Mouse (Mus musculus): ENCODE results near the gene Rpap3. TPM values are rescaled to one million over a fixed set of nuclear protein-coding genes. Genes with fewer than 3 reads are reported as not detected.

Rpap3 gene
- polyA plus RNA-seq, 1 experiment = 16.4 TPM

- no peaks in the 10 kb centered on the region for H3K79me2 ChIP-seq (ENCODE audit: control insufficient read depth, insufficient read depth)
- TF ChIP-seq MYOG (IDR thresholded peaks at IDR 0.05; ENCODE audit: control insufficient read depth, extremely low read depth, insufficient read length) = no peak
- TF ChIP-seq CEBPB (IDR thresholded peaks at IDR 0.05; ENCODE audit: low read depth) = no peak
- TF ChIP-seq FOSL1 (IDR thresholded peaks at IDR 0.05; ENCODE audit: insufficient read depth, low read length, poor library complexity, severe bottlenecking) = no peak
- TF ChIP-seq USF1 (IDR thresholded peaks at IDR 0.05; ENCODE audit: low read depth) = no peak
- no peak for TF ChIP-seq MAX (IDR thresholded peaks at IDR 0.05)
- TF ChIP-seq CTCF (IDR thresholded peaks at IDR 0.05; ENCODE audit: control insufficient read depth, insufficient read depth, insufficient read length) = no peak
- no peak for TF ChIP-seq MYOD1 (IDR thresholded peaks at IDR 0.05; ENCODE audit: control insufficient read depth, insufficient read length, low read depth)
- no peaks in the 10 kb centered on the region for H3K79me3 ChIP-seq (ENCODE audit: low read depth)
- no peak overlapping the region for H3ac ChIP-seq (ENCODE audit: control insufficient read depth, insufficient read length, low read depth)
- H3K36me3 ChIP-seq (ENCODE audit: control insufficient read depth, insufficient read depth) = no peaks in the 10 kb centered on the region
- H3K4me3 ChIP-seq (ENCODE audit: insufficient read depth, poor library complexity, severe bottlenecking) = no peak overlapping the region
- H3K27me3 ChIP-seq (ENCODE audit: control insufficient read depth, insufficient read depth, insufficient read length) = peaks cover 15% of the 10 kb centered on the region
Observed at GRCm38 (mm10) chr15:97742600-97742999, 37.0 kb upstream of the Rpap3 start.

GRCm38 (mm10) chr15:97742074-97742473 is 36.4 kb upstream of the Rpap3 start:
- Histone ChIP-seq H3K4me3 (ENCODE audit: insufficient read depth, poor library complexity, severe bottlenecking) (no peak overlapping the region), H3ac (ENCODE audit: control insufficient read depth, insufficient read length, low read depth) (no peak overlapping the region), H3K36me3 (ENCODE audit: control insufficient read depth, insufficient read depth) (no peaks in the 10 kb centered on the region), H3K79me2 (ENCODE audit: control insufficient read depth, insufficient read depth) (no peaks in the 10 kb centered on the region), H3K27me3 (ENCODE audit: control insufficient read depth, insufficient read depth, insufficient read length) (peaks cover 15% of the 10 kb centered on the region), H3K79me3 (ENCODE audit: low read depth) (no peaks in the 10 kb centered on the region)
- TF ChIP-seq CTCF (IDR thresholded peaks at IDR 0.05; ENCODE audit: control insufficient read depth, insufficient read depth, insufficient read length) = no peak

GRCm38 (mm10) chr15:97741662-97742061 is 36.0 kb upstream of the Rpap3 start:
- TF ChIP-seq USF1 (IDR thresholded peaks at IDR 0.05; ENCODE audit: low read depth) (no peak), CTCF (IDR thresholded peaks at IDR 0.05; ENCODE audit: control insufficient read depth, insufficient read depth, insufficient read length) (no peak), MYOG (IDR thresholded peaks at IDR 0.05; ENCODE audit: control insufficient read depth, extremely low read depth, insufficient read length) (no peak), MYOD1 (IDR thresholded peaks at IDR 0.05; ENCODE audit: control insufficient read depth, insufficient read length, low read depth) (no peak), FOSL1 (IDR thresholded peaks at IDR 0.05; ENCODE audit: insufficient read depth, low read length, poor library complexity, severe bottlenecking) (no peak), CEBPB (IDR thresholded peaks at IDR 0.05; ENCODE audit: low read depth) (no peak), MAX (IDR thresholded peaks at IDR 0.05) (no peak)
- Histone ChIP-seq H3K79me2 (ENCODE audit: control insufficient read depth, insufficient read depth) (no peaks in the 10 kb centered on the region), H3ac (ENCODE audit: control insufficient read depth, insufficient read length, low read depth) (no peak overlapping the region), H3K4me3 (ENCODE audit: insufficient read depth, poor library complexity, severe bottlenecking) (no peak overlapping the region), H3K27me3 (ENCODE audit: control insufficient read depth, insufficient read depth, insufficient read length) (peaks cover 15% of the 10 kb centered on the region), H3K79me3 (ENCODE audit: low read depth) (no peaks in the 10 kb centered on the region), H3K36me3 (ENCODE audit: control insufficient read depth, insufficient read depth) (no peaks in the 10 kb centered on the region)

- H3ac ChIP-seq (ENCODE audit: control insufficient read depth, insufficient read length, low read depth) = no peak overlapping the region
- H3K27me3 ChIP-seq (ENCODE audit: control insufficient read depth, insufficient read depth, insufficient read length) = peaks cover 15% of the 10 kb centered on the region
- H3K4me3 ChIP-seq (ENCODE audit: insufficient read depth, poor library complexity, severe bottlenecking) = no peak overlapping the region
- no peaks in the 10 kb centered on the region for H3K36me3 ChIP-seq (ENCODE audit: control insufficient read depth, insufficient read depth)
- no peaks in the 10 kb centered on the region for H3K79me2 ChIP-seq (ENCODE audit: control insufficient read depth, insufficient read depth)
- no peak for TF ChIP-seq CTCF (IDR thresholded peaks at IDR 0.05; ENCODE audit: control insufficient read depth, insufficient read depth, insufficient read length)
- no peak for TF ChIP-seq USF1 (IDR thresholded peaks at IDR 0.05; ENCODE audit: low read depth)
- TF ChIP-seq CEBPB (IDR thresholded peaks at IDR 0.05; ENCODE audit: low read depth) = no peak
- TF ChIP-seq MYOG (IDR thresholded peaks at IDR 0.05; ENCODE audit: control insufficient read depth, extremely low read depth, insufficient read length) = no peak
- TF ChIP-seq FOSL1 (IDR thresholded peaks at IDR 0.05; ENCODE audit: insufficient read depth, low read length, poor library complexity, severe bottlenecking) = no peak
- TF ChIP-seq MAX (IDR thresholded peaks at IDR 0.05) = no peak
- no peak for TF ChIP-seq MYOD1 (IDR thresholded peaks at IDR 0.05; ENCODE audit: control insufficient read depth, insufficient read length, low read depth)
- H3K79me3 ChIP-seq (ENCODE audit: low read depth) = no peaks in the 10 kb centered on the region
Observed at GRCm38 (mm10) chr15:97740283-97740732, 34.7 kb upstream of the Rpap3 start.

- no peaks in the 10 kb centered on the region for H3K79me2 ChIP-seq (ENCODE audit: control insufficient read depth, insufficient read depth)
- no peaks in the 10 kb centered on the region for H3K79me3 ChIP-seq (ENCODE audit: low read depth)
- no peak overlapping the region for H3K4me3 ChIP-seq (ENCODE audit: insufficient read depth, poor library complexity, severe bottlenecking)
- H3ac ChIP-seq (ENCODE audit: control insufficient read depth, insufficient read length, low read depth) = no peak overlapping the region
- H3K36me3 ChIP-seq (ENCODE audit: control insufficient read depth, insufficient read depth) = no peaks in the 10 kb centered on the region
- TF ChIP-seq MYOG (IDR thresholded peaks at IDR 0.05; ENCODE audit: control insufficient read depth, extremely low read depth, insufficient read length) (no peak), CTCF (IDR thresholded peaks at IDR 0.05; ENCODE audit: control insufficient read depth, insufficient read depth, insufficient read length) (no peak), CEBPB (IDR thresholded peaks at IDR 0.05; ENCODE audit: low read depth) (no peak), MAX (IDR thresholded peaks at IDR 0.05) (no peak), USF1 (IDR thresholded peaks at IDR 0.05; ENCODE audit: low read depth) (no peak), MYOD1 (IDR thresholded peaks at IDR 0.05; ENCODE audit: control insufficient read depth, insufficient read length, low read depth) (no peak)
- H3K27me3 ChIP-seq (ENCODE audit: control insufficient read depth, insufficient read depth, insufficient read length) = peaks cover 15% of the 10 kb centered on the region
Observed at GRCm38 (mm10) chr15:97738923-97739322, 33.3 kb upstream of the Rpap3 start.

GRCm38 (mm10) chr15:97731988-97732387 is 26.4 kb upstream of the Rpap3 start:
- Histone ChIP-seq H3ac (ENCODE audit: control insufficient read depth, insufficient read length, low read depth) (no peak overlapping the region), H3K36me3 (ENCODE audit: control insufficient read depth, insufficient read depth) (no peaks in the 10 kb centered on the region), H3K79me2 (ENCODE audit: control insufficient read depth, insufficient read depth) (no peaks in the 10 kb centered on the region), H3K27me3 (ENCODE audit: control insufficient read depth, insufficient read depth, insufficient read length) (peaks cover 3% of the 10 kb centered on the region), H3K79me3 (ENCODE audit: low read depth) (no peaks in the 10 kb centered on the region), H3K4me3 (ENCODE audit: insufficient read depth, poor library complexity, severe bottlenecking) (no peak overlapping the region)
- no peak for TF ChIP-seq FOSL1 (IDR thresholded peaks at IDR 0.05; ENCODE audit: insufficient read depth, low read length, poor library complexity, severe bottlenecking)
- no peak for TF ChIP-seq MYOG (IDR thresholded peaks at IDR 0.05; ENCODE audit: control insufficient read depth, extremely low read depth, insufficient read length)
- TF ChIP-seq MYOD1 (IDR thresholded peaks at IDR 0.05; ENCODE audit: control insufficient read depth, insufficient read length, low read depth) = no peak
- TF ChIP-seq CTCF (IDR thresholded peaks at IDR 0.05; ENCODE audit: control insufficient read depth, insufficient read depth, insufficient read length) = no peak
- no peak for TF ChIP-seq CEBPB (IDR thresholded peaks at IDR 0.05; ENCODE audit: low read depth)
- TF ChIP-seq USF1 (IDR thresholded peaks at IDR 0.05; ENCODE audit: low read depth) = no peak
- TF ChIP-seq MAX (IDR thresholded peaks at IDR 0.05) = no peak
